23 mouse cellular contexts compared by ENCODE assay signal in genomic region chr7:75897041-75897440, GRCm38 (mm10).
"Had no signal": no experiment of that assay in that cellular context is flagged by ENCODE, and none has a peak within 500 bp of the region (broad histone marks: within the 10 kb centered on the region; RNA-seq: fewer than 3 reads in every experiment).

No protein-coding gene starts in this region.

- H3K9ac ChIP-seq: heart, embryonic 12.5 days; hindbrain, embryonic 14.5 days; intestine, embryonic 15.5 days; limb, embryonic 13.5 days; limb, embryonic 15.5 days had no signal

- H3K27ac ChIP-seq: gastrocnemius, adult 2 months; heart, embryonic 10.5 days; hindbrain, embryonic 10.5 days; hindbrain, embryonic 14.5 days; intestine, embryonic 15.5 days; kidney, postnatal 0 days; limb, embryonic 13.5 days; limb, embryonic 15.5 days had no signal

- H3K4me1 ChIP-seq: intestine, embryonic 15.5 days; limb, embryonic 13.5 days; limb, embryonic 15.5 days had no signal

- H3K4me3 ChIP-seq: gastrocnemius, adult 2 months; heart, embryonic 10.5 days; heart, embryonic 12.5 days; hindbrain, embryonic 10.5 days; intestine, embryonic 15.5 days; limb, embryonic 13.5 days; limb, embryonic 15.5 days had no signal

- H3K36me3 ChIP-seq: heart, embryonic 10.5 days; heart, embryonic 12.5 days; hindbrain, embryonic 10.5 days; intestine, embryonic 15.5 days; limb, embryonic 13.5 days; limb, embryonic 15.5 days had no signal

- H3K4me2 ChIP-seq: heart, embryonic 12.5 days; hindbrain, embryonic 14.5 days; intestine, embryonic 15.5 days; limb, embryonic 13.5 days; limb, embryonic 15.5 days had no signal

- H3K27me3 ChIP-seq: heart, embryonic 12.5 days; intestine, embryonic 15.5 days; limb, embryonic 13.5 days; limb, embryonic 15.5 days had no signal

- ATAC-seq: hindbrain, embryonic 16.5 days; inflammation-experienced regulatory T-cells, adult 6 months; intestine, embryonic 15.5 days; intestine, postnatal 0 days had no signal

- DNase-seq: gastrocnemius, adult 2 months; gastrocnemius, postnatal 10 days; gastrocnemius, postnatal 25 days; heart, postnatal 10 days; heart, postnatal 4 days; kidney, adult 18-20 months; kidney, adult 8-10 months; kidney, postnatal 14 days; kidney, postnatal 36 days; layer of hippocampus, adult 9-11 months; layer of hippocampus, postnatal 36 days; left cerebral cortex, postnatal 4 days had no signal

- H3K9me3 ChIP-seq: heart, embryonic 10.5 days; heart, embryonic 12.5 days; hindbrain, embryonic 10.5 days; intestine, embryonic 15.5 days; limb, embryonic 13.5 days; limb, embryonic 15.5 days had no signal
